Mouse (Mus musculus): ENCODE measurements around the gene Tuba1c.

- TF ChIP-seq CTCF (IDR thresholded peaks at IDR 0.05; ENCODE audit: low read depth): peak; percentile 22; the same call in 1 of the 2 replicates
- TF ChIP-seq EP300 (IDR thresholded peaks at IDR 0.05; ENCODE audit: low read depth): 0 out of 2 replicates have a peak, but pooled peaks have one; percentile 13
Measured at GRCm38 (mm10) chr15:99074019-99074599, 44.4 kb downstream of the Tuba1c start, which contains the start of gene Troap.

All from liver, embryonic 14.5 days (tissue).